Mouse (Mus musculus) MEL (cell line): ENCODE measurements at regions not wholly inside any gene's neighbourhood (a gene's known extent, or its start where the extent isn't known, plus 50 kb on each side); places are given as distances from the start of the nearest gene placed in this dataset.

Experiments used
- CTCF ChIP-seq, 3 experiments: IDR thresholded peaks in 2 of 3; conservative IDR thresholded peaks in 1 of 3; 2 replicates each; pipeline ENCODE4 v1.5.1; 2011 to 2012; ENCODE audit warnings: low read length in 3 of 3, low read depth in 2 of 3, mild to moderate bottlenecking in 2 of 3, improper control_type of control experiment in 1 of 3, inconsistent platforms in 1 of 3, mixed read lengths in 1 of 3, moderate library complexity in 1 of 3; ENCODE audit not compliant: control insufficient read depth in 1 of 3, insufficient read depth in 1 of 3, poor library complexity in 1 of 3, severe bottlenecking in 1 of 3
- POLR2A ChIP-seq, 2 experiments: IDR thresholded peaks; 2 replicates each; pipeline ENCODE4 v1.6.1; 2011 to 2012; ENCODE audit warnings: low read length in 2 of 2, mild to moderate bottlenecking in 2 of 2, control low read depth in 1 of 2, improper control_type of control experiment in 1 of 2, low read depth in 1 of 2, moderate library complexity in 1 of 2; ENCODE audit not compliant: control insufficient read depth in 1 of 2, insufficient read depth in 1 of 2, poor library complexity in 1 of 2
- POLR2AphosphoS2 ChIP-seq: IDR thresholded peaks from 2 replicates; pipeline ENCODE4 v1.6.1; 2011; ENCODE audit warnings: low read length, improper control_type of control experiment
- POLR2AphosphoS5 ChIP-seq: IDR thresholded peaks from 2 replicates; pipeline ENCODE4 v1.6.1; 2012; ENCODE audit warnings: low read depth, borderline replicate concordance, mild to moderate bottlenecking, inconsistent platforms, low read length, moderate library complexity, mixed read lengths
- SIN3A ChIP-seq: IDR thresholded peaks from 2 replicates; pipeline ENCODE4 v1.6.1; 2012; ENCODE audit warnings: low read length, improper control_type of control experiment, inconsistent platforms
- TAL1 ChIP-seq: IDR thresholded peaks from 2 replicates; pipeline ENCODE4 v1.6.1; 2012; ENCODE audit warnings: mild to moderate bottlenecking, inconsistent platforms, low read length, moderate library complexity, mixed read lengths

- TF ChIP-seq POLR2AphosphoS5 (no peak), SIN3A (no peak), CTCF (IDR thresholded peaks at IDR 0.05 in 2 of 3, conservative IDR thresholded peaks at IDR 0.05 in 1 of 3; ENCODE audit: control insufficient read depth in 1 of 3, insufficient read depth in 1 of 3, low read depth in 2 of 3, low read length in 3 of 3, poor library complexity in 1 of 3, severe bottlenecking in 1 of 3) (no peak), POLR2A (IDR thresholded peaks at IDR 0.05; ENCODE audit: control insufficient read depth in 1 of 2, insufficient read depth in 1 of 2, low read depth in 1 of 2, low read length in 2 of 2, poor library complexity in 1 of 2) (no peak), TAL1 (no peak), POLR2AphosphoS2 (no peak)
These were observed 122.9 kb upstream of the Kazn start for GRCm38 (mm10) chr4:142362071-142362470.
